Comparison of ENCODE assay signal across 8 mouse cellular contexts in the genomic region with DNA sequence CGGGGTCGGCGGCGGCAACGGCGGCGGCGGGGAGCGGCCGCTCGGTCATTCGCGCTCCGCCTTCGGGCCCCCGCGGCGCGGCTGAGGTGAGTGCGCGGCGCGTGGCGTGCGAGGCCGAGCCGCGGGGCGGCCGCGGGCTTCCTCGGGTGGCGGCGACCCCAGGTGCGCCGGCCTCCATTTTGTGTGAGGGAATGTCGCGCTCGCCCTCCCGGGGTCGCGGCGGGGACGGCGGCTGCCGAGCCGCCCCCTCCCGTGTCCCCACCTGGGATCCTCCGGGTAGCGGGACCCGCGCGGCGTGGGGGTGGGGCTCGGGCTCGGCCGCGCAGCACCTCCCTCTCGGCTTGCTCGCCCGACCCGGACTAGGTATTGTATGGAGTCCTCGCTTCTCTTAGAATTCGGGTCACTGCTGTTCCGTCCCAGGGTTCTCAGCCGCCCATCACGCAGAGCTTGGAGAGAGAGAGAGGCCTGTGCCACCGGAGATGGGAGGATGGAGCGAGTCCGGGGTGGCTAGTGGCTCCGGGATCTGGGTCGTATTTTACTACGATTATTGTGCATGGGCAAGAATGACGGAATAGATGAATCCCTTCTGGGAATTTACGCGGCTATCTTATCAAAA. TPM values are rescaled to one million over a fixed set of nuclear protein-coding genes. Genes with fewer than 3 reads are reported as not detected.
A peak's percentile ranks its signal among the peaks of the same experiment; 100 is the strongest.
DNase-seq lines count a peak whose midpoint lies in the region; ATAC-seq and TF ChIP-seq lines count a peak whose summit lies in the region.

No protein-coding gene starts in this region.

- peaks cover 8% of the 10 kb centered on the region; the same call in 1 of the 2 replicates for H3K27me3 ChIP-seq in forebrain, postnatal 0 days (ENCODE audit: insufficient read depth, low read length)
- peaks cover 20% of the 10 kb centered on the region for H3K27me3 ChIP-seq in intestine, postnatal 0 days (replicated peaks; ENCODE audit: control insufficient read depth, insufficient read depth, low read length)
- H3K27me3 ChIP-seq in liver, embryonic 13.5 days, result peaks cover 23% of the 10 kb centered on the region

- no peak for TF ChIP-seq CTCF in forebrain, postnatal 0 days (IDR thresholded peaks at IDR 0.05; ENCODE audit: low read depth)
- TF ChIP-seq CTCF in intestine, postnatal 0 days (IDR thresholded peaks at IDR 0.05; ENCODE audit: low read depth), result no peak

- no peaks in the 10 kb centered on the region for H3K36me3 ChIP-seq in forebrain, postnatal 0 days (ENCODE audit: insufficient read depth)
- no peaks in the 10 kb centered on the region for H3K36me3 ChIP-seq in intestine, postnatal 0 days (ENCODE audit: control insufficient read depth, insufficient read depth)
- H3K36me3 ChIP-seq in liver, embryonic 13.5 days, result no peaks in the 10 kb centered on the region

- DNase-seq in layer of hippocampus, adult 11-12 months (ENCODE audit: low spot score), result peak; percentile 28
- DNase-seq in layer of hippocampus, adult 9-10 months (ENCODE audit: low spot score), result no peak
- DNase-seq in cerebellum, adult 11-12 months, result peak; percentile 42
- peak; percentile 68 for DNase-seq in forebrain, postnatal 0 days
- peak; percentile 29 for DNase-seq in liver, embryonic 13.5 days
- DNase-seq in right cerebral cortex, postnatal 10 days (ENCODE audit: low spot score in 2 of 2), result peak; percentile 55
- DNase-seq in spleen, postnatal 4 days (ENCODE audit: low spot score in 2 of 2), result no peak

- no peaks in the 10 kb centered on the region for H3K4me1 ChIP-seq in forebrain, postnatal 0 days (ENCODE audit: insufficient read depth)
- H3K4me1 ChIP-seq in intestine, postnatal 0 days (replicated peaks; ENCODE audit: control insufficient read depth, insufficient read depth, low read length), result no peaks in the 10 kb centered on the region
- peaks cover 41% of the 10 kb centered on the region for H3K4me1 ChIP-seq in liver, embryonic 13.5 days (replicated peaks)

- H3K4me3 ChIP-seq in forebrain, postnatal 0 days (ENCODE audit: low read depth, low read length), result peak overlapping the region; percentile 86
- H3K4me3 ChIP-seq in intestine, postnatal 0 days (ENCODE audit: low read depth, low read length), result peak overlapping the region; percentile 70
- H3K4me3 ChIP-seq in liver, embryonic 13.5 days (replicated peaks), result peak overlapping the region; percentile 85

- under 1% methylated on average over 46 of the region's 76 CpGs for WGBS in forebrain, postnatal 0 days
- under 1% methylated on average over 54 of the region's 76 CpGs for WGBS in intestine, postnatal 0 days
- under 1% methylated on average over 75 of the region's 76 CpGs for WGBS in liver, embryonic 13.5 days (ENCODE audit: insufficient replicate concordance)

- peak overlapping the region; percentile 89 for H3K27ac ChIP-seq in forebrain, postnatal 0 days (ENCODE audit: low read depth, low read length)
- no peak overlapping the region for H3K27ac ChIP-seq in intestine, postnatal 0 days (ENCODE audit: low read depth, low read length)
- peak overlapping the region; percentile 56 for H3K27ac ChIP-seq in liver, embryonic 13.5 days

- H3K9me3 ChIP-seq in forebrain, postnatal 0 days (ENCODE audit: low read length), result no peaks in the 10 kb centered on the region
- no peaks in the 10 kb centered on the region for H3K9me3 ChIP-seq in intestine, postnatal 0 days (ENCODE audit: control insufficient read depth)
- H3K9me3 ChIP-seq in liver, embryonic 13.5 days (replicated peaks), result no peaks in the 10 kb centered on the region

- H3K9ac ChIP-seq in forebrain, postnatal 0 days, result peak overlapping the region; percentile 87
- peak overlapping the region; percentile 50 for H3K9ac ChIP-seq in intestine, postnatal 0 days (ENCODE audit: low read depth, low read length)
- peak overlapping the region; percentile 83 for H3K9ac ChIP-seq in liver, embryonic 13.5 days

- peak; percentile 76 for ATAC-seq in forebrain, postnatal 0 days
- peak; percentile 33 for ATAC-seq in intestine, postnatal 0 days
- peak; percentile 64 for ATAC-seq in liver, embryonic 13.5 days (ENCODE audit: low read depth)

- peak overlapping the region; percentile 78 for H3K4me2 ChIP-seq in forebrain, postnatal 0 days (ENCODE audit: low read depth)
- peak overlapping the region; percentile 100 for H3K4me2 ChIP-seq in intestine, postnatal 0 days (replicated peaks; ENCODE audit: low read depth)
- H3K4me2 ChIP-seq in liver, embryonic 13.5 days, result peak overlapping the region; percentile 100

RNA-seq across cellular contexts. Expression of a gene that starts 4.6 kb away (rescaled TPM):
- 34.0 and 40.4 TPM in 2 replicates for total RNA-seq in forebrain, postnatal 0 days (2014; rRNA removed)
- polyA plus RNA-seq in forebrain, postnatal 0 days (2015; fragmentation: Nextera tagmentation; extraction: Ambion mirVana), result 13.1 and 18.5 TPM in 2 replicates
- 0.78 and 0.90 TPM in 2 replicates for polyA plus RNA-seq in intestine, postnatal 0 days (2015; fragmentation: Nextera tagmentation; extraction: Ambion mirVana)
- polyA plus RNA-seq in liver, embryonic 13.5 days (2015; fragmentation: Nextera tagmentation; extraction: Ambion mirVana), result 2.1 and 2.3 TPM in 2 replicates

RNA-seq across cellular contexts. Expression of a gene that starts 27.3 kb away (rescaled TPM):
- total RNA-seq in forebrain, postnatal 0 days (2014; rRNA removed), result 0.62 TPM in 1 of 2 replicates, not detected in the other
- polyA plus RNA-seq in forebrain, postnatal 0 days (2015; fragmentation: Nextera tagmentation; extraction: Ambion mirVana), result 1.0 and 1.7 TPM in 2 replicates
- 3.5 and 4.2 TPM in 2 replicates for polyA plus RNA-seq in intestine, postnatal 0 days (2015; fragmentation: Nextera tagmentation; extraction: Ambion mirVana)
- polyA plus RNA-seq in liver, embryonic 13.5 days (2015; fragmentation: Nextera tagmentation; extraction: Ambion mirVana), result 0.79 and 0.97 TPM in 2 replicates

RNA-seq across cellular contexts. Expression of a gene that starts 37.6 kb away (rescaled TPM):
- not detected in 2 replicates for total RNA-seq in forebrain, postnatal 0 days (2014; rRNA removed)
- polyA plus RNA-seq in forebrain, postnatal 0 days (2015; fragmentation: Nextera tagmentation; extraction: Ambion mirVana), result not detected in 2 replicates
- not detected in 2 replicates for polyA plus RNA-seq in intestine, postnatal 0 days (2015; fragmentation: Nextera tagmentation; extraction: Ambion mirVana)
- polyA plus RNA-seq in liver, embryonic 13.5 days (2015; fragmentation: Nextera tagmentation; extraction: Ambion mirVana), result not detected in 2 replicates

Comparison
In these comparisons a context has a peak if more than half of its experiments do, and no peak if none do; other contexts are left out.
1. DNase-seq: peak in layer of hippocampus, adult 11-12 months (single experiment), cerebellum, adult 11-12 months (single experiment), forebrain, postnatal 0 days (single experiment), liver, embryonic 13.5 days (single experiment) and right cerebral cortex, postnatal 10 days (2 of 2); none in layer of hippocampus, adult 9-10 months (single experiment) and spleen, postnatal 4 days (0 of 2).
2. Peak in every context shown above with its lines, with median percentiles within 50 percentile points of each other: ATAC-seq, H3K4me2 ChIP-seq, H3K4me3 ChIP-seq and H3K9ac ChIP-seq.